Mouse (Mus musculus) small intestine, adult 2 months (tissue): ENCODE measurements around the gene Kyat3.

ENCODE experiments used
- CTCF ChIP-seq: fragments of 200-500 bp; IDR thresholded peaks from 2 replicates; pipeline ENCODE4 v1.5.1; 2012; ENCODE audit warnings: low read depth, mild to moderate bottlenecking, control low read depth, inconsistent platforms, low read length, moderate library complexity, mixed read lengths; ENCODE audit not compliant: insufficient replicate concordance, insufficient read length; ENCODE audit errors: extremely low read depth
- POLR2A ChIP-seq: fragments of 200-500 bp; IDR thresholded peaks from 2 replicates; pipeline ENCODE4 v1.6.1; 2012; ENCODE audit warnings: low read depth, mild to moderate bottlenecking, control low read depth, inconsistent platforms, low read length, moderate library complexity

- TF ChIP-seq CTCF = no peak
- no peak for TF ChIP-seq POLR2A
These were observed 67.6 kb downstream of the Kyat3 start for GRCm38 (mm10) chr3:142768498-142768897.
